Mouse (Mus musculus) retina, postnatal 7 days (tissue): ENCODE data around the gene Fam189a1.

Experiments
- DNase-seq: peaks from one replicate; pipeline ENCODE4 v3.0.0-alpha.2; 2012; ENCODE audit warnings: low read depth, low spot score

The Fam189a1 gene

GRCm38 (mm10) chr7:65044280-65044679 lies 112.1 kb downstream of the Fam189a1 start:
- DNase-seq = no peak

GRCm38 (mm10) chr7:65041106-65041505 lies 115.3 kb downstream of the Fam189a1 start:
- no peak for DNase-seq

DNA sequence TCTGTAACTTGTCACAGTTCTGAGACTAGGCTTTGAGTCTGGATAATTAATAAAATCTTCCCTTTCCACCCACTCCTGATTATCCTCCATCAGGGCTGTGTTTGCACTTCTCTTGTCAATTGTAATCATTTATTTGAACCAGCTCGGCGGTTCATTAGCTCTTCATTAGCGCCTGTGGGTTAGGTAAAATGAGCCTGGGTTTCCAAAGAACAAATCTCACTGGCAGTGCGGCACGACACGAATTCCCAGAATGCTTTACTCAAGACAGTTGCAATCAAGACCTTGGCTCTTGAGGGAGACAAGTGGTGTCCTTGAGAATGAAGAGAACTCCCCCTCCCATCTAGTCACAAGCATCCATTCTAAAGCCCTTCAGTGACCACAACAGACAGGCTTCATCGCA lies 124.6 kb downstream of the Fam189a1 start:
- no peak for DNase-seq

DNA sequence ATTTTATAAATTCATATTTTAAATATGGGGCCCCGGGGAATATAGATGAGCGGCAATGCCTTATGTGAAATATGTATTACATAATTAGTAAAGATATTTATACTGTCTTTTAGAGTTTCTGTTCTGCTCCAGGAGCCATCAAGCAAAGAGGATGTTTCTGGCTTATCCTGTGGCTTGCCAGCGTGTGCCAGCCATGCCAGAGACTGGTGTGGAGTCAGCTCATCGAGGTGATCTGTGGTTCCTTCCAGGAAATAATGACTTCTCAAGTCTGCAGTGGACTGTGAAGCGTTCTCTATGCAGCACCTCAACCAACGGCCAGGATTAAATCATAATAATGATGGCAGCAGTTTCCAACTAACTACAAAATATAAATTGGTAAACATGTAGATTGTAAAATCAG lies 125.2 kb downstream of the Fam189a1 start:
- DNase-seq = no peak

DNA sequence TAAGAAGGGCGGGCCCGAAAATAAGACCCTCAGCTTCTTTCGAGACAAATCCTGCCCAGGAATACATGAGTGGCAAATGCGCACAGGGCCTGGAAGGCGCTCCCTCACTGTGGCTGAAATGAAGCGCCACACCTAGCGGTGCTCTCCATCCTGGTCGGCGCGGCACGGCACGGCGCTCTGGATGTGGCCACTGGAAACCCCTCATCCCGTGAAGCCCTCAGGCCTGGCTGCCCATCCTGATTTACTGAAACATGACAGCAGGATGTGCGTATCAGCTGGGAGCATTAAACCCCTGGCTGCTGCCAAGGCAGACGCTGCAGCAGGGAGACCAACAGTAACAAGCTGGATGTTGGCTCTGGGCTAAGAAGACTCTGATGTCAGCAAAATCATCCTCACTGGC lies 126.4 kb downstream of the Fam189a1 start:
- DNase-seq = peak; percentile 14

DNA sequence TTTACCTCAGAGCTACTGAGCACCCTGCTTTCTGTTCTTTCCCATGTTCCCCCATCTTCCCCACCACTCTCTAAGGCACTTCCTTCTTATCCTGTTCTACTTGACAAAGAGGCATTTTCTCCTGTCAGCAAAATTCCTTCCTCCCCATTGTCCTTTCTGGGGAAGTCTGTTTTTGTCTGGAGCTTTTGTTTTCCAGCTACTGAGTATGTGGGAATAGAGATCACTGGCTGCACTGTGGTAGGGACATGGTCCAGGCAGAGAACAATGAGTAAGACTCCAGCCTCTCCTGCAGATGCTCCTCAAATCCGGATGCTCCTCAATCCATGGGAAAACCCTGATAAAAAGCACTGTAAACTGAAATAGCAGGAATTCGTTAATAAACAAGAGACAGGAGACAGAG lies 135.1 kb downstream of the Fam189a1 start:
- no peak for DNase-seq

DNA sequence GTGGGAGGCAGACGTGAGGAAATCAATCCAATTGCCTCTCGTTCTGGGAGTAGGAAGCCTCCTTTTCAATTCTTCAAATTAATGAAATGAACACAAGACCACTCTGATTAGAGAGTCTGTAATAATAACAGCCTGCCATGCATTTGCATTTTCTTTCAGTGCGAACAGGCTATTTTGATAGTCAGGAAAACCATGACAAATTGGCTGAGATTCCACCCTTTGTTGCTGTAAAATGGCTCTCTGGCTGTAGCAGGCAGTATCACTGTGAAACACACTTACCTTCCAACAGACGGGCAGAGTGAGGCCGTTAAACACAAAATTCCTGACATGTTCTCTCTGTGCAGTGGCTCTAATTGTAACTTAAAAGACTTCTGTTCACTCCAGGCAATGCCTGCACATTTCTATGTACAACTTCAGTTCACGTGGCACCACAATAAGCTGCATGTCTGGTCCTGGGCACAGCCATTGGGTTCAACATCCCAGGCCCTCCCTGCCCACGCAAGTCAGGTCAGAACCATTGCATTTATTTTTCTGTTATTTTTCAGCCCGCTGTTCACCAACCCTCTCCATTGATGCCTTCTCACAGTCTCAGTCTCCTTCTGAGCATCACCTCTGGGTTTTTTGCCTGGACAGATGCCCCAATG lies 138.2 kb downstream of the Fam189a1 start:
- no peak for DNase-seq

GRCm38 (mm10) chr7:65017348-65017747 lies 139.0 kb downstream of the Fam189a1 start:
- no peak for DNase-seq

GRCm38 (mm10) chr7:65011133-65011532 lies 145.2 kb downstream of the Fam189a1 start:
- DNase-seq = no peak

GRCm38 (mm10) chr7:65010275-65010674 lies 146.1 kb downstream of the Fam189a1 start:
- no peak for DNase-seq

DNA sequence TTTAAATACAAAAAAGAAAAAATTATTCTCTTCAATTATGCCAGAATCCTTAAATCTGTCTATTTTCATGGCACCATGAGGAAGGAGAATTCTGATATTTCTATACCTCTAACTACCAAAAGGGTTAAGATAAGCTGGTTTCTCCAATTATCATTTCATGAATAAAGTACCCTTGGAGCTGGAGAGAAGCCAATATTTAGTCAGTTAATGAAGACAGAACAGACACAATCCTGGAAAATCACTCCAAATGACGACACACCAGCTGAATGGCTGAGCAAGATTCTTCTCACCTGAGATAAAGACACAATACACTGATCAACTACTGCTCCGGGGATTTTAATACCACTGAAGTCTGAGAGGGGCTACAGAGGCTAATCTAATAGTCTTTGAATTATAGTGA lies 150.6 kb downstream of the Fam189a1 start:
- no peak for DNase-seq

DNA sequence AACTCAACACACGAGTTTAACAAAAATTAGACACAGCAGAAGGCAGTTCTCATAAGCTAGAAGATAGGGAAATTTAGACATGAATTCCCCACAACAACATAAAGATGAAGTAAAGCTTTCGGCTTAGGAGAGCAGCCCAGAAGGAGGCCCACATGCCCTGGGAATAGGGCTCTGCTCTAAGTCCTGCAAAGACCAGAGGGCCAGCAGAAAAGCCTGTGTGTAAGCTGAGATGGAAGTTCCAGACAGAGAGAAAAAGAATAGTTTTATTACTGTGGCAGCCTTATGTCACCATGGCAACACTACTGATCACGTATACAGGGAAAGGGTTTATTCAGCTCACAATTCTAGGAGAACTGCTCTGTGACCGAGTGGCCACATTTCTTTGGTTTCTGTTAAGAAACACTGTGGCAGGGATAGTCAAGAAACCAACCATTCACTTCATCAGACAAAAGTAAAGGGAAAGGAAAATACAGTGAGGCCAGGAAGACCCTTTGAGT lies 156.6 kb downstream of the Fam189a1 start:
- DNase-seq = no peak

GRCm38 (mm10) chr7:64997743-64998142 lies 158.6 kb downstream of the Fam189a1 start:
- DNase-seq = no peak

DNA sequence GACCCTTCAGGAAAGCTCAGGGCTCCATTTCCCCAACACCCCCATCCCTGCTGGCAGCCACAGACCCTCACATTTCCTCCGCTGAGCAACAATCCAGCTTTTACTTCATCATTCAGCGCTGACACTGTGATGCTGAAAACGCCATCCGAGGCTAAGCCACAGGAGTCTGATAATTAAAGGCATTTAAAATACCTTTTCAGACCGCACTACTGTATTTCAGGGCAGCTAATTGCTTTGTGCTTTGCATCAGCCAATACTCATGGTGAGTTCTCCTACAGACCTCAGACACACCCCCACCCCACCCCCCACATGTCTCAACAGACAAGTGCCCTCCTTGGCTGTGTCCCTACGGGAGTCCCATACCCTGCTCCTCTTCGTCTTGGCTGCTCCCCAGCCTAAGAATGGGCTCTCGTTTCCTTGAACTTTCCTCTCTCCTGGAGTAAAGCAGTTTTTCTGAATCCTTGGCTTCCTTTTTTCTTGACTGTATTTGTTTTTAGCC lies 160.4 kb downstream of the Fam189a1 start:
- no peak for DNase-seq

DNA sequence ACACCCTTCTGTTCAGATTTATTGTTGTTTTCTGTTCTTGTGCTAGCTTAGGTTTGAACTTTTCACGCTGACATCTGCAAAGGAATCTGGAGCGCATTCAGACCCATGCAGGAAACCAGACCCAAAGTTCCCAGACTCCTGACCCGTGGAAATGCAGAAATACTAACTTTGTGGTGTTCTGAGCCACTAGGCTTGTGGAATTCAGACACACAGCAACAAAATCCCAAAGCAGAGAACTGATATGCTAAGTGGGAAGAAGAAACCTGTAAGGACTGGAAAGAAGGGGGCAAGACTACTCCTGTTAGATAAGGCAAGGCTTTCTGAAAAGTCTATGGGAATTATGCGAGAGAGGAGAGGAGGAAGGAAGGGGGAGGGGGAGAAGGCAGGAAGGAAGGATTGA lies 167.0 kb downstream of the Fam189a1 start:
- no peak for DNase-seq

- DNase-seq = no peak
Measured at GRCm38 (mm10) chr7:64988015-64988414, 168.4 kb downstream of the Fam189a1 start.

- DNase-seq = no peak
Measured at GRCm38 (mm10) chr7:64984468-64985120, 171.8 kb downstream of the Fam189a1 start.

GRCm38 (mm10) chr7:64981511-64982235 lies 174.7 kb downstream of the Fam189a1 start:
- DNase-seq = no peak

- no peak for DNase-seq
Measured at GRCm38 (mm10) chr7:64973590-64974262, 182.6 kb downstream of the Fam189a1 start.

DNA sequence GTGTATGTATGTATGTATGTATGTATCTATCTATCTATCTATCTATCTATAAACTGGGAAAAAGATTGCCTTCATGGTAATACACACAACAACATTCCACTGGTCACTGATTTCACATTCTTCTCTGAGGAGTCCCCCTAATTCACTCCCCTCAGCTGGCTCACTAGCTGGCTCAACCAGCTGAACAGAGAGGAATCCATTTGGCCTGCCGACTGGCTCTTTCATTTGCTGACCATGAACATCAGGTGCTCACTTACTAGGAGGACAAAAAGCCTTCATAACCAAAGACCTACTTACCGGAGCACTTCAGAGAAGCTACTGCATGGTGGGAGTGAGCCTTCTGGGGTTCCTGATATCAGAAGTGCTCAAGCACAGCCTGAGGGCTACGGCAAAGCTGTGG lies 194.2 kb downstream of the Fam189a1 start:
- DNase-seq = no peak

DNA sequence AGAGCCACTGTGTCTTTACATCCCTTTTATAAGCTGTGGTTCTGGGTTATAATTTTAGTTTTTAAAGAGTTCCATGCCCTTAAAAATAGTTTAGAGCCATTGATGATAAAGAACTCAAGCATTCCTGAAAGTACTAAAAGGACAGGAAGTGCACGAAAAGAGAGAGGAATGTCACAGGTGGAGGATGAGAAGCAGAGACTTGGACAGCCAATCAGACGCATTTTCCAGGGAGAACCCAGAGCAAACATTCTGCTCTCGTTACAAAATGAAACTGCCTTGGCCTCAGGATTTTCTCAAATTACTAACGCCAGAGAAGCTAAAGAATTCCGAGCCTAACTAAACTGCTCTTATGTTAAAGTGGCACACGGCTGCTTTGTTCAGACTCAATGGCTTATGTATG lies 197.3 kb downstream of the Fam189a1 start:
- DNase-seq = no peak

DNA sequence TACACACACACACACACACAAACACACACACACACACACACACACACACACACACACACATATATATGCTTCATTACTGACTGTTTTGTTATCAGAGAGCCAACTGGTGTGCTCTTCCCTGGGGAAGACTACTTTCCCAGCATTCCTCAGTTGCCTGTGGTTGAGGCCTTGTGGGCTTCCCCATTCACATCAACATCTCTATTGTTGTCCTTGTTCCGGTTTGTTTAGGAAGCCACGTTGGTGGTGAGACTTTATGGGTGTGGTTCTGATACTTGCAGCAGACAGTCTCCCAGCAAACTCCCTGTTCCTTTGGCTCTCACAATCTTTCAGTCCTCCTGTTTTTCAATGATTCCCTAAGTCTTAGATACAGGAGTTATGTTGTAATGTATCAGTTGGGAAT lies 204.2 kb downstream of the Fam189a1 start:
- no peak for DNase-seq
